Mouse (Mus musculus): ENCODE measurements at regions not wholly inside any gene's neighbourhood (a gene's known extent, or its start where the extent isn't known, plus 50 kb on each side); places are given as distances from the start of the nearest gene placed in this dataset.

- no peaks in the 10 kb centered on the region for H3K27me3 ChIP-seq (ENCODE audit: control insufficient read depth, insufficient read depth, low read length)
- 69% methylated on average over 3 of the region's 3 CpGs for WGBS
- no peaks in the 10 kb centered on the region for H3K36me3 ChIP-seq (ENCODE audit: control insufficient read depth, insufficient read depth, low read length)
- TF ChIP-seq POLR2A (IDR thresholded peaks at IDR 0.05; ENCODE audit: control insufficient read depth, extremely low read depth, insufficient read depth, low read length, poor library complexity) (no peak), CTCF (IDR thresholded peaks at IDR 0.05; ENCODE audit: borderline replicate concordance, control insufficient read depth, extremely low read depth, insufficient read depth, low read length, poor library complexity) (no peak)
- H3K27ac ChIP-seq (ENCODE audit: control insufficient read depth, insufficient read depth, low read length) = no peak overlapping the region
- no peak overlapping the region for H3K4me3 ChIP-seq (ENCODE audit: control insufficient read depth, insufficient read depth, low read length)
- no peak for DNase-seq
- no peaks in the 10 kb centered on the region for H3K4me1 ChIP-seq (replicated peaks; ENCODE audit: control insufficient read depth, insufficient read depth, low read length)
Observed at GRCm38 (mm10) chr10:25036928-25037327, 109.6 kb upstream of the Arg1 start.

GRCm38 (mm10) chr10:25035363-25035762, 108.1 kb upstream of the Arg1 start:
- no peak overlapping the region for H3K4me3 ChIP-seq (ENCODE audit: control insufficient read depth, insufficient read depth, low read length)
- TF ChIP-seq POLR2A (IDR thresholded peaks at IDR 0.05; ENCODE audit: control insufficient read depth, extremely low read depth, insufficient read depth, low read length, poor library complexity) (no peak), CTCF (IDR thresholded peaks at IDR 0.05; ENCODE audit: borderline replicate concordance, control insufficient read depth, extremely low read depth, insufficient read depth, low read length, poor library complexity) (no peak)
- H3K4me1 ChIP-seq (replicated peaks; ENCODE audit: control insufficient read depth, insufficient read depth, low read length) = no peaks in the 10 kb centered on the region
- no peaks in the 10 kb centered on the region for H3K27me3 ChIP-seq (ENCODE audit: control insufficient read depth, insufficient read depth, low read length)
- no peak overlapping the region for H3K27ac ChIP-seq (ENCODE audit: control insufficient read depth, insufficient read depth, low read length)
- H3K36me3 ChIP-seq (ENCODE audit: control insufficient read depth, insufficient read depth, low read length) = no peaks in the 10 kb centered on the region
- WGBS = 97% methylated on average over 6 of the region's 6 CpGs
- no peak for DNase-seq

GRCm38 (mm10) chr10:25032625-25033024, 105.3 kb upstream of the Arg1 start:
- no peak for DNase-seq
- H3K36me3 ChIP-seq (ENCODE audit: control insufficient read depth, insufficient read depth, low read length) = no peaks in the 10 kb centered on the region
- no peaks in the 10 kb centered on the region for H3K27me3 ChIP-seq (ENCODE audit: control insufficient read depth, insufficient read depth, low read length)
- 75% methylated on average over 1 of the region's 1 CpGs for WGBS
- no peaks in the 10 kb centered on the region for H3K4me1 ChIP-seq (replicated peaks; ENCODE audit: control insufficient read depth, insufficient read depth, low read length)
- H3K4me3 ChIP-seq (ENCODE audit: control insufficient read depth, insufficient read depth, low read length) = no peak overlapping the region
- H3K27ac ChIP-seq (ENCODE audit: control insufficient read depth, insufficient read depth, low read length) = no peak overlapping the region
- TF ChIP-seq POLR2A (IDR thresholded peaks at IDR 0.05; ENCODE audit: control insufficient read depth, extremely low read depth, insufficient read depth, low read length, poor library complexity) (no peak), CTCF (IDR thresholded peaks at IDR 0.05; ENCODE audit: borderline replicate concordance, control insufficient read depth, extremely low read depth, insufficient read depth, low read length, poor library complexity) (no peak)

- no peak for DNase-seq
- 92% methylated on average over 6 of the region's 6 CpGs for WGBS
- Histone ChIP-seq H3K27me3 (ENCODE audit: control insufficient read depth, insufficient read depth, low read length) (no peaks in the 10 kb centered on the region), H3K4me1 (replicated peaks; ENCODE audit: control insufficient read depth, insufficient read depth, low read length) (no peaks in the 10 kb centered on the region), H3K36me3 (ENCODE audit: control insufficient read depth, insufficient read depth, low read length) (no peaks in the 10 kb centered on the region), H3K27ac (ENCODE audit: control insufficient read depth, insufficient read depth, low read length) (no peak overlapping the region), H3K4me3 (ENCODE audit: control insufficient read depth, insufficient read depth, low read length) (no peak overlapping the region)
- TF ChIP-seq POLR2A (IDR thresholded peaks at IDR 0.05; ENCODE audit: control insufficient read depth, extremely low read depth, insufficient read depth, low read length, poor library complexity) = no peak
- no peak for TF ChIP-seq CTCF (IDR thresholded peaks at IDR 0.05; ENCODE audit: borderline replicate concordance, control insufficient read depth, extremely low read depth, insufficient read depth, low read length, poor library complexity)
Observed at GRCm38 (mm10) chr10:25029387-25029915, 102.2 kb upstream of the Arg1 start.

GRCm38 (mm10) chr10:25023601-25024157, 96.4 kb upstream of the Arg1 start:
- no peaks in the 10 kb centered on the region for H3K4me1 ChIP-seq (replicated peaks; ENCODE audit: control insufficient read depth, insufficient read depth, low read length)
- 84% methylated on average over 7 of the region's 7 CpGs for WGBS
- H3K27me3 ChIP-seq (ENCODE audit: control insufficient read depth, insufficient read depth, low read length) = no peaks in the 10 kb centered on the region
- TF ChIP-seq POLR2A (IDR thresholded peaks at IDR 0.05; ENCODE audit: control insufficient read depth, extremely low read depth, insufficient read depth, low read length, poor library complexity) (no peak), CTCF (IDR thresholded peaks at IDR 0.05; ENCODE audit: borderline replicate concordance, control insufficient read depth, extremely low read depth, insufficient read depth, low read length, poor library complexity) (no peak)
- no peak for DNase-seq
- H3K27ac ChIP-seq (ENCODE audit: control insufficient read depth, insufficient read depth, low read length) = no peak overlapping the region
- no peak overlapping the region for H3K4me3 ChIP-seq (ENCODE audit: control insufficient read depth, insufficient read depth, low read length)
- H3K36me3 ChIP-seq (ENCODE audit: control insufficient read depth, insufficient read depth, low read length) = no peaks in the 10 kb centered on the region

- Histone ChIP-seq H3K27ac (ENCODE audit: control insufficient read depth, insufficient read depth, low read length) (no peak overlapping the region), H3K36me3 (ENCODE audit: control insufficient read depth, insufficient read depth, low read length) (no peaks in the 10 kb centered on the region), H3K4me3 (ENCODE audit: control insufficient read depth, insufficient read depth, low read length) (no peak overlapping the region), H3K4me1 (replicated peaks; ENCODE audit: control insufficient read depth, insufficient read depth, low read length) (no peaks in the 10 kb centered on the region), H3K27me3 (ENCODE audit: control insufficient read depth, insufficient read depth, low read length) (no peaks in the 10 kb centered on the region)
- TF ChIP-seq POLR2A (IDR thresholded peaks at IDR 0.05; ENCODE audit: control insufficient read depth, extremely low read depth, insufficient read depth, low read length, poor library complexity) (no peak), CTCF (IDR thresholded peaks at IDR 0.05; ENCODE audit: borderline replicate concordance, control insufficient read depth, extremely low read depth, insufficient read depth, low read length, poor library complexity) (no peak)
- DNase-seq = no peak
- 97% methylated on average over 4 of the region's 4 CpGs for WGBS
Observed at GRCm38 (mm10) chr10:25023044-25023540, 95.8 kb upstream of the Arg1 start.
